Mouse (Mus musculus) embryonic facial prominence, embryonic 10.5 days (tissue): ENCODE data around the gene Crat. TPM values are rescaled to one million over a fixed set of nuclear protein-coding genes. Genes with fewer than 3 reads are reported as not detected.

ENCODE experiments used
- DNase-seq: peaks from one replicate; pipeline ENCODE4 v3.0.0-alpha.2; 2017; ENCODE audit warnings: low spot score
- H3K27ac ChIP-seq: fragments of 300-500 bp; sonication (generic); replicated peaks from 2 replicates; pipeline ENCODE4 v1.5.1; 2016; ENCODE audit warnings: mild to moderate bottlenecking
- H3K27me3 ChIP-seq: fragments of 300-500 bp; sonication (generic); replicated peaks from 2 replicates; pipeline ENCODE4 v1.6.1; 2016; ENCODE audit warnings: low read depth, mild to moderate bottlenecking; ENCODE audit not compliant: poor library complexity, severe bottlenecking
- H3K36me3 ChIP-seq: fragments of 300-500 bp; sonication (generic); replicated peaks from 2 replicates; pipeline ENCODE4 v1.6.1; 2016; ENCODE audit warnings: mild to moderate bottlenecking, moderate library complexity
- H3K4me1 ChIP-seq: fragments of 300-500 bp; sonication (generic); 2 replicates; pipeline ENCODE4 v1.6.1; 2016
- H3K4me3 ChIP-seq: fragments of 300-500 bp; sonication (generic); 2 replicates; pipeline ENCODE4 v1.5.1; 2016; ENCODE audit warnings: mild to moderate bottlenecking, moderate library complexity
- H3K9me3 ChIP-seq: fragments of 300-500 bp; sonication (generic); 2 replicates; pipeline ENCODE4 v1.6.1; 2016; ENCODE audit warnings: mild to moderate bottlenecking
- WGBS: fragments of 180-500 bp; shearing (Covaris S2); methylation state at CpG from one replicate; pipeline ENCODE4 v1.1.7; 2016; 5-methylcytosine and 5-hydroxymethylcytosine counted together
- polyA plus RNA-seq: library from polyadenylated mRNA; unstranded; fragments of >200 nt; fragmentation: Nextera tagmentation; extraction: Ambion mirVana; gene quantifications from 2 replicates; pipeline ENCODE4 v1.2.1, GENCODE M21; 2016

The Crat gene
- polyA plus RNA-seq, 1 experiment from 2014 or later: 20.3 TPM

DNA sequence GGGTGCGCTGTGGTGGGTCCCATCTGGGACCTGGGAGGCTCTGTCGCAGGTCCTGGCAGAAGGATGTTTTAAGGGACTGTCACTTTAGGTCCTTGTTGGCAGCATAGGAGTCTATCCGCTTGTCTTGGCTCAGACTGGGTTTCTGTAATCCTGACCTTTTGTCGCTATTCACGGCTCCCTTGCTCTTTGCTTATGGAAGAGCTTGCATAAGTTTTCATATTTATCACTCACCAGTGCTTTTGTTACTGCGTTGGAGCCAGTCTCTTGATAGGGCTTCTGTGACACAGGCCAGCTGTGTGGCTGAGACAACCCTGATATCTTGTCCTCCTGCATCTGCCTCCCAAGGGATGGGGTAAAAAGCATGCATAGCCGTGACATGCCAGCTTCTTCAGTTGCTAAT is 36.3 kb downstream of the Crat start:
- Histone ChIP-seq H3K27ac (no peak overlapping the region), H3K4me3 (no peak overlapping the region), H3K27me3 (no peaks in the 10 kb centered on the region), H3K4me1 (0 out of 2 replicates have a peak, but pooled peaks cover 6% of the 10 kb centered on the region), H3K36me3 (peaks cover 100% of the 10 kb centered on the region), H3K9me3 (no peaks in the 10 kb centered on the region)
- WGBS: 92% methylated on average over 7 of the region's 7 CpGs
- DNase-seq: no peak

DNA sequence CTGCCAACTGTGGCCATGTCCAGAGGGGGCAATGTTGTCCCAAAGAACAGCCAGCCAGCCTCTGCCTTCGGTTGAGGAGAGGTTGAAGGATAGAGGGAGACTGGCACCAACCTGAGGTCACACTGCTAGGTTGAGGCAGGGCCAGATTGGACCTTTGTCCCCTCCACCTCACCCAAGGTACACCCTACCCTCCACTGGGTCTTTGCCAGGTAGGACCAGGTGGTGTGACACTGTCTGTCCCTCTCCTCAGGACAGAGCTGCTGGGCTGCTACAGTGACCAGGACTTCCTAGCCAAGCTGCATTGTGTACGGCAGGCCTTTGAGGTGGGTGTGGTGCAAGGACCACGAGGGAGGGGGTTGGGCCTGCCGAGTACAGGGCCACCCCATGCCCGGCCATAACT is 37.9 kb downstream of the Crat start:
- peaks cover 100% of the 10 kb centered on the region for H3K36me3 ChIP-seq
- no peak overlapping the region for H3K27ac ChIP-seq
- no peak for DNase-seq
- no peaks in the 10 kb centered on the region for H3K27me3 ChIP-seq
- H3K9me3 ChIP-seq: no peaks in the 10 kb centered on the region
- H3K4me1 ChIP-seq: 0 out of 2 replicates have a peak, but pooled peaks cover 6% of the 10 kb centered on the region
- WGBS: 87% methylated on average over 5 of the region's 5 CpGs
- no peak overlapping the region for H3K4me3 ChIP-seq

DNA sequence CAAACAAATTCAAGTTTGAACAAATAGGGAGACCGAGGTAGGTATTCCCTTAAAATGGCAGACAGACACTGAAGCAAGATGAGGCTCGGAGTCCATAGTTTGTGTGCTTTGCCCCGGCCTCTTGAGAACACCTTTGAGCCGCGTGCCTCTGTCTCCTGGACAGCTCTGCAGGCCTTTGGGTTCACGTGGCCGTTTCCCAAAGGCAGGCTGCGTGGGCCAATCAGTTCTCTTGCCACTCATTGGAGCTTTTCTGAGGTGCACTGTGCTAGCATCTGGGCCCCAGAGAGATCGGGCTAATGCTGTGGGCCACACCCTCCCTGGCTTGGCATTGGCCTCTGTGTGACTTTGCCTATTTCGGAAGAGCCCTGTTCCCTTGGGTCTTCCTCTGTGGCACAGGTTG is 39.7 kb downstream of the Crat start:
- WGBS: 94% methylated on average over 10 of the region's 10 CpGs
- Histone ChIP-seq H3K27me3 (no peaks in the 10 kb centered on the region), H3K36me3 (peaks cover 100% of the 10 kb centered on the region), H3K27ac (no peak overlapping the region), H3K4me3 (no peak overlapping the region), H3K4me1 (0 out of 2 replicates have a peak, but pooled peaks cover 6% of the 10 kb centered on the region), H3K9me3 (no peaks in the 10 kb centered on the region)
- DNase-seq: no peak

DNA sequence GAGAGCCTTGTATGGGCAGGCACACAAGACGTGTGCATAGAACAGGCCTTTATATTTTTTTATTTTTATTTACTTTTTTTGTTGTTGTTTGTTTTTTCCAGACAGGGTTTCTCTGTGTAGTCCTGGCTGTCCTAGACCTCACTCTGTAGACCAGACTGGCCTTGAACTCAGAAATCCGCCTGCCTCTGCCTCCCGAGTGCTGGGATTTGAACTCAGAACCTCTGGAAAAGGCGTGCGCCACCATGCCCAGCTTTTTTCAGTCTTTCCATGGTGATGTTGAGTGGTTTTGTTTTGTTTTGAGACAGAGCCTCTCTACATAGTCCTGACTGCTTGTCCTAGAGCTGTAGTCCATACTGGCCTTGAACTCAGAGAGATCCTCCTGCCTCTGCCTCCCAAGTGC is 42.9 kb downstream of the Crat start:
- Histone ChIP-seq H3K4me3 (no peak overlapping the region), H3K4me1 (0 out of 2 replicates have a peak, but pooled peaks cover 6% of the 10 kb centered on the region), H3K27me3 (no peaks in the 10 kb centered on the region), H3K36me3 (peaks cover 100% of the 10 kb centered on the region), H3K27ac (no peak overlapping the region), H3K9me3 (no peaks in the 10 kb centered on the region)
- DNase-seq: no peak
- WGBS: 96% methylated on average over 5 of the region's 5 CpGs

DNA sequence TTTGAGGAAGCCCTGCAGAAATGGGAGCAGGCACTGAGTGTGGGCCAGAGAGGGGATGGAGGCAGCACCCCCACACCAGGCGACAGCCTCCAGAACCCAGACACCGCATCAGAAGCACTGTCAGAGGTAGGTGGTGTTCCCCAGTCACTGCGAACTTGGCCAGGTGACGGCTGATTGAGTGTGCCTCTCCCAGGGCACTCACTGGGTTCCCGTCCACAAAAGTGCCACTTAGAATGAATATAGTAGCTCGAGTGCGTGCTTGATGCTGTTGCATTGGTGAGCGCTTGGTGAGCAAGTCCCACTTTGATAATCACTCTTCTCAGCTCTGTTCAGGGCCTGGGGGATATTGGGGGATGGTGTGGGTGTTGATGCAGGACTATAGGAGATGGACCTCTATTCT is 44.1 kb downstream of the Crat start:
- no peak overlapping the region for H3K4me3 ChIP-seq
- no peak overlapping the region for H3K27ac ChIP-seq
- peaks cover 100% of the 10 kb centered on the region for H3K36me3 ChIP-seq
- H3K4me1 ChIP-seq: 0 out of 2 replicates have a peak, but pooled peaks cover 2% of the 10 kb centered on the region
- 91% methylated on average over 8 of the region's 8 CpGs for WGBS
- no peak for DNase-seq
- no peaks in the 10 kb centered on the region for H3K9me3 ChIP-seq
- no peaks in the 10 kb centered on the region for H3K27me3 ChIP-seq

DNA sequence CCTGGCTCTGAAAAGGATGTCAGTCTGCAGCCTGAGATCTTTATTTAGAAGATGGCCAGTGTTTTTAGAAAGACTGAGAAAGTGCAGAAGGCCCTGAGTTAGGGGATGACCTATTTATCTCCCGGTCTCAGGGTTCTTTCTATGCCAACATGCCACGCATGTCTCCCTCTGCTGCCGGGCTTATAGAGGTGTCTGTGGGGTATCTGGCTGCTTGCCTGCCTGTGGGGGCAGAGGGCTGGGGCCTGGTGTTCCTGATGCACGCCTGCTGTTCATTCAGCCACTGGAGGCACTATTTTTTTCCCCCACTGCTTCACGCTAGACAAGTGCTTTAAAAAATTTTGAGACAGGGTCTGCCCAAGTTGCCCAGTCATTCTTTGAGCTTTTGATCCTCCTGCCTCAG is 49.4 kb downstream of the Crat start:
- H3K27ac ChIP-seq: no peak overlapping the region
- H3K4me1 ChIP-seq: peaks cover 14% of the 10 kb centered on the region
- 85% methylated on average over 5 of the region's 5 CpGs for WGBS
- H3K9me3 ChIP-seq: no peaks in the 10 kb centered on the region
- H3K27me3 ChIP-seq: no peaks in the 10 kb centered on the region
- no peak for DNase-seq
- no peak overlapping the region for H3K4me3 ChIP-seq
- peaks cover 52% of the 10 kb centered on the region for H3K36me3 ChIP-seq

DNA sequence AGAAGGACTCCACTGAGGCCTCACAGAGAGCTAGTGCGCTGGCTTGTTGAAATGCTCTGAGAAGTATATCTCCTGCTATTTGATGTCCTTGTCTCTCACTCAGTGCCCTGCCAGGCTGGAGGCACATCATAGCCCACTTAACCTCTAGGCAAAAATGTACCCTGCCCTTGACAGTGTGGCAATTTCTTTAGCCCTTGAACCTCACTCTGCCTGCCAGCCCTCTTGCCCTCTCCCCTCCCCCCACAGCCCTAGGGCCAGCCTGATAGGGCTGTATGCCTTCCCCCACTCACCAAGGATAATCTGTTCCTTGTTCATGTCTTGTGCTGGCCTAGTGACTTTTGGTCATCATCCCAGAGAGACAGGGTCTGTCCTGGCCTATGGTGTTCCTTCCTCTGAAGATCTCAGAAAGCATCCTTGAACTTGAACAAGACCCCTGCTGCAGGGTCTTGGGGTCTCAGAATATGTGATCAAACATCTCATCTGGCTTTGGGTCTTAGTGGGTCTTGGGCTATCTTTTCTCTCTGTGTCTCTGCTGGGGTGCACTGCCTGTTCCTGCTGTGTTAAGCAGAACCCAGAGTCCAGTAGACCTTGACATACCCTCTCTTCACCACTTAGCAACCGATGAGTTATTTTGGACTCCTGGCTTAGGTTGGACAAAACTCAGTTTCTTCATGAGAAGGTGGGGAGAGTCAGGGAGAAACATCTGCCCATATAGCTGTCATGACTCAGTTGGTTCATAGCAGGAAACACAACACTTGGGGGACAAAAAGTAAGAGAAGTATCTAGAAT is 50.1 kb downstream of the Crat start:
- DNase-seq: no peak
- WGBS: 88% methylated on average over 2 of the region's 2 CpGs
- H3K27me3 ChIP-seq: no peaks in the 10 kb centered on the region
- 0 out of 2 replicates have a peak overlapping the region, but pooled peaks have one; percentile 88 for H3K27ac ChIP-seq
- peaks cover 14% of the 10 kb centered on the region for H3K4me1 ChIP-seq
- no peaks in the 10 kb centered on the region for H3K9me3 ChIP-seq
- H3K4me3 ChIP-seq: peak overlapping the region; percentile 93
- H3K36me3 ChIP-seq: peaks cover 45% of the 10 kb centered on the region

DNA sequence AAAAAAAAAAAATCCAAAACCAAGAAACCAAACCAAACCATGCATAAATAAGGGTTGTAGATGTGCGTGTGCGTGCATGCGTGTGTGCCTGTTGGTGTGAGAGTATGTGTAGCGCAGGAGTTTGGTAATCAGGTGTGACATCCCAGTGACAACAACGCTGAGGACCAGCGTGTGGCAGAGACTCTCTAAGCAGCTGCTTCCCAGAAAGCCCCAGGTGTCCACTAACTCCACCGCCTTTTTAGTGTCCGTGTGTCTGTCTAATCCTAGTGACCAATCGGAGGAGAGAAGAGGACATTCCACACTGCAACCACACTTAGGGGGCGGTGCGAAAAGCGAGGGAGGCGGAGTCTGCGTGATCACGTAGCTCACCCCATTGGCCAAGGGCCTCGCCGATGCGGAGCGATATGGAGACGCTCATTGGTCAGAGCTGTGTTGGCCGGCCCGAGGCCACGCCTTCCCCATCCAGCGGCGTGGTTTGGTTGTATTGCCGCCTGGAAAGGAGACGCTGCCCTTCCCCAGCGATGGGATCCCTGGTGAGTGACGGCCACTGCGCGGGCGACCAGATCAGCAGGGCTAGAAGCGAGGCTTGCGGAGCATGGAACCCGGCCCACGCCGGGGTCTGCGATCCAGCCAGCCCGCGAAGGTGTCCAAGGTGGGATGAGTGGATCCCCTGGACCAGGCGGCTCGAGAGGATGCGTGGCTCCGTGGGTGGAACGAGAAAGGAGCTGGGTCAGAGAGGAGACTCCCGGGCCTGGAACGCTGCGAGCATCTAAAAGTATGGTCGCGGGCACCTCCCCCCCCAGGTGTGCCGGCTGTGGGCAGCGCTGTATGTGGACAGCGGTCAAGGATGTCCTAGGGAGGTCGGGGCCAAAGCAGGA is 51.6 kb downstream of the Crat start, which contains the start of gene Miga2:
TSS of gene Miga2 (plus strand) at position 461 of the 878 bp plus-strand sequence.
- under 1% methylated on average over 54 of the region's 54 CpGs for WGBS

DNA sequence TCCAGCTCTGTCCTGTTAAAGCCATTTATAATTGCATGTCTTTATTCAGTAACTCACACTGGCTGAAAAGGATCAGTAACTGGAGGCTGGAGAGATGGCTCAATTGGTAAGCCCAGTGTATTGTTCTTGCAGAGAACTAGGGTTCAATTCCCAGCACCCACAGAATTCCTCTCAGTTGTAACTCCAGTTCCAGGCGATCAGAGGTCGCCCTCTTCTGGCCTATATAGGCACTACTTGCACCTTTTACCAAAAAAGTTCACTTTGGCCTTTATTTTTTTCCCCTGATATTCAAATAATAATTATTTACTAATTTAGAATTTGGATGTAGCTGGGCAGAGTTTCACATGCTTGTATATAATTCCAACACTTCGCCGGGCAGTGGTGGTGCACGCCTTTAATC is 52.7 kb downstream of the Crat start:
- Histone ChIP-seq H3K4me1 (peaks cover 34% of the 10 kb centered on the region), H3K27ac (no peak overlapping the region), H3K36me3 (peaks cover 19% of the 10 kb centered on the region), H3K9me3 (no peaks in the 10 kb centered on the region), H3K27me3 (no peaks in the 10 kb centered on the region), H3K4me3 (no peak overlapping the region; the same call in 1 of the 2 replicates)
- no peak for DNase-seq
- 74% methylated on average over 5 of the region's 5 CpGs for WGBS

More for the DNA sequence above, 51.6 kb downstream of the Crat start, which contains the start of gene Miga2:
- peak within 1 kb of the TSS; percentile 93 for H3K4me3 ChIP-seq
- peak within 1 kb of the TSS; percentile 88 for H3K27ac ChIP-seq
- no peaks in the 10 kb centered on the region for H3K27me3 ChIP-seq
- H3K4me1 ChIP-seq: peaks cover 23% of the 10 kb centered on the region
- H3K9me3 ChIP-seq: no peaks in the 10 kb centered on the region
- DNase-seq: peak; percentile 99
- peaks cover 30% of the 10 kb centered on the region for H3K36me3 ChIP-seq

DNA sequence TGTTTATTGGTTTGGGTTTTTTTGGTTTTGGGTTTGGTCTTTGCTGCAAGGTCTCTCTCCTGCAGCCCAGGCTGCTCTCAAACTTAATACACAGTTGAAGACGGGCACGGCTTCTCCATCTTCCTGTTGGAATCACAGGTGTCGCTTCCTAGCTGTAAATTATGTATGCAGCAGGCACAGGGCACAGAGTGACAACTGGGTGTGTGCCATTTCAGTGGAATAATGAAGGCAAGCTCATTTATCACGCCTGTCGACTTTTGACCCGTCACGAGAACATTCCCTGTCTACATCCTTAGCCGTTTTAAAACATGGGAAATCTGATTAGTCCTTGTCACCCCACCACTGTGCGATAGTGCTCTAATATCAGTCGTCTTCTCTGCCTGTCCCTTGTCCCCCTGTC is 55.0 kb downstream of the Crat start:
- Histone ChIP-seq H3K4me1 (peaks cover 54% of the 10 kb centered on the region), H3K9me3 (no peaks in the 10 kb centered on the region), H3K4me3 (no peak overlapping the region), H3K36me3 (0 out of 2 replicates have a peak, but pooled peaks cover 9% of the 10 kb centered on the region), H3K27ac (no peak overlapping the region), H3K27me3 (no peaks in the 10 kb centered on the region)
- WGBS: 83% methylated on average over 10 of the region's 10 CpGs
- DNase-seq: no peak

DNA sequence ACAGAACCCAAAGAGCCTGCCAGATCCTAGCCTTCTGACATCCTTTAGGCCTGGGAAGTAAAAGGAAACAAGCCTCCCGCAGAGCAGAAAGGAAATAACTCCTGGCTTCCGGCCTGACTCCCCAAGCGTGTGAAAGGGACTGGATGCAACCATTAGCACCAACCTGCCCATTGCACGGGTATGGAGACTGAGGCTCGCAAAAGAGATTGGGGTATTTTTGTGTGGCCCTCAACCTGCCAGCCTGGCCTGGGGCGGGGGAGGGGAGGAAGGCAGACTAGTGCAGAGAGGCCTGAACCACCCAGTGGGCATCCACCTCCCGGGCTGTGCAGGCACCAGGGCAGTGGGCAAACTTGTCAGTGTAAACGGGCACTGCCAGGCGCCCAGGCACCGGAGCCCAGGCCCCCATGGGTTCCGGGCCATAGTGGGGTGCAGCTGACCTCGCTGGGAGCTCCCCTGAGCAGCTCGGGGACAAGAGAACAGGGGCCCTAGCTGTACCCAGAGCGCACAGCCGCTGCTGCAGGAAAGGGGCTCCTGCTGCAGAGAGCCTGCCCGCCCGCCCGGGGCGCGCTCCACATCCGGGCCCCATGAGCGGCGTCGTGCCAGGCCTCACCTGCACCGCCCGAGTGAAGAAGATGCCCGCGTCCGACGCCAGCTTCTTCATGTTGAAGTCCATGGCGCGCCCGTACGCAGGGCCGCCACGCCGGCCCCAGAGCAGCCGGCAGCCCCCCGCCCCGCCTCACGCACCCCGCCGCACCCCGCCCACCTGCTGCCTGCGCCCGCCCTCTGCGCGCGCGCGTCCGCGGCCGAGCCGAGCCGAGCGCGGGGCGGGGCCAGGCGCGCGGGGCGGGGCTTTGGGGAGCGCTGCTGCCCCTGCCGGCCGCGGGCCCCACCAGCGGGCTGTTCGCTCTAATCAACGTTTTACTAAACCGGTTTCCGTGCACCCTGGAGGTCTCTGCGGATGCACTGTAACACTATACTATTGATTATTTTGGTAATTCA is 56.8 kb downstream of the Crat start, which contains the start of gene Sh3glb2:
TSS of gene Sh3glb2 (minus strand) at position 805 of the 999 bp plus-strand sequence.
- no peaks in the 10 kb centered on the region for H3K27me3 ChIP-seq
- peaks cover 25% of the 10 kb centered on the region for H3K36me3 ChIP-seq
- no peaks in the 10 kb centered on the region for H3K9me3 ChIP-seq
- peak; percentile 93 for DNase-seq
- H3K4me1 ChIP-seq: peaks cover 51% of the 10 kb centered on the region
- H3K27ac ChIP-seq: peak within 1 kb of the TSS; percentile 84
- H3K4me3 ChIP-seq: peak within 1 kb of the TSS; percentile 66
- whole genome bisulfite sequencing: 3% methylated on average over 73 of the region's 73 CpGs
